Mouse (Mus musculus): ENCODE measurements around the gene Rpa2. TPM values are rescaled to one million over a fixed set of nuclear protein-coding genes. Genes with fewer than 3 reads are reported as not detected.

Rpa2 gene
- polyA plus RNA-seq, 1 experiment from 2014 or later = 94.8 TPM

DNA sequence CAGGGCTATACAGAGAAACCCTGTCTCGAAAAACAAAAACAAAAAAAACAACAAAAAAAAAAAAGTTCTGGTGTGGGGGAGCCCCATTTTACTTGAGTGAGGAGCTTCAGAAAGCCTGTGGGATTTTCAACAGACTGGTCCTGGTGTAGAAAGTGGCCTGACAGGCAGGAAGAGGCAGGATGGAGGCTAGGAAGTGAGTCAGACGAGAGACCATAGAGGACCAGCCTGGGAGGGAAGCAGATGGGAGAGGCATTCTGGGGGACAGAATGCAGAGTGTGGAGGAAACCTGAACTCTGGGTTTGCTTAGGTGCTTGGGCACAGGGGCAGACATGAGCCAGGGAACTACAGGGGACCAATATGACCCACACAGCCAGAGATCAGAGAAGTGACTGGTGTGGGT lies 48.7 kb downstream of the Rpa2 start:
- H3K27ac ChIP-seq (ENCODE audit: low read depth, low read length) = no peak overlapping the region
- H3K9me3 ChIP-seq (replicated peaks; ENCODE audit: control insufficient read depth, low read length) = peaks cover 9% of the 10 kb centered on the region
- 55% methylated on average over 2 of the region's 2 CpGs for WGBS (ENCODE audit: insufficient replicate concordance)
- H3K36me3 ChIP-seq (ENCODE audit: control insufficient read depth, insufficient read depth, low read length) = peaks cover 2% of the 10 kb centered on the region; the same call in 1 of the 2 replicates
- H3K4me3 ChIP-seq (ENCODE audit: low read depth, low read length) = no peak overlapping the region
- H3K27me3 ChIP-seq (ENCODE audit: control insufficient read depth, insufficient read depth, low read length) = no peaks in the 10 kb centered on the region
- ATAC-seq (replicated peaks; ENCODE audit: insufficient number of reproducible peaks, low FRiP score, low TSS enrichment) = no peak
- H3K9ac ChIP-seq (ENCODE audit: low read depth, low read length) = no peak overlapping the region
- H3K4me2 ChIP-seq = no peak overlapping the region
- no peaks in the 10 kb centered on the region for H3K4me1 ChIP-seq (ENCODE audit: control insufficient read depth, insufficient read depth, low read length)

DNA sequence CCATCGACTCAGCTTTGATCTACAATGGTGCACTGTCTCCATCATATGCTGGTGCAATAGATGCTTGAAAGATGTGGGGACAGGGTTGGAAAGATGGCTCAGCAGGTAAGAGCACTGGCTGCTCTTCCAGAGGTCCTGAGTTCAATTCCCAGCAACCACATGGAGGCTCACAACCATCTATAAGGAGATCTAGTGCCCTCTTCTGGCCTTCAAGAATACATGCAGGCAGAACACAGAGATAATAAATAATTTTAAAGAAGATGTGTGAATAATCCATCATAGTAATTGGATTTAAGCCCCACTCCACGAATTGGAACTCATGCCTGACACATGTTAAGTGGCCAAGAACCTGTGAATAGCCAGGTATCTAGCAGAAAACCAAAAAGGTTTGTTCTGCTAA lies 50.3 kb downstream of the Rpa2 start:
- no peak for ATAC-seq (replicated peaks; ENCODE audit: insufficient number of reproducible peaks, low FRiP score, low TSS enrichment)
- no peak overlapping the region for H3K4me3 ChIP-seq (ENCODE audit: low read depth, low read length)
- H3K9ac ChIP-seq (ENCODE audit: low read depth, low read length) = no peak overlapping the region
- no peak overlapping the region for H3K27ac ChIP-seq (ENCODE audit: low read depth, low read length)
- no peak overlapping the region for H3K4me2 ChIP-seq
- no peaks in the 10 kb centered on the region for H3K27me3 ChIP-seq (ENCODE audit: control insufficient read depth, insufficient read depth, low read length)
- H3K36me3 ChIP-seq (ENCODE audit: control insufficient read depth, insufficient read depth, low read length) = peaks cover 2% of the 10 kb centered on the region; the same call in 1 of the 2 replicates
- WGBS (ENCODE audit: insufficient replicate concordance) = 45% methylated on average over 2 of the region's 2 CpGs
- H3K4me1 ChIP-seq (ENCODE audit: control insufficient read depth, insufficient read depth, low read length) = no peaks in the 10 kb centered on the region
- H3K9me3 ChIP-seq (replicated peaks; ENCODE audit: control insufficient read depth, low read length) = peaks cover 9% of the 10 kb centered on the region

DNA sequence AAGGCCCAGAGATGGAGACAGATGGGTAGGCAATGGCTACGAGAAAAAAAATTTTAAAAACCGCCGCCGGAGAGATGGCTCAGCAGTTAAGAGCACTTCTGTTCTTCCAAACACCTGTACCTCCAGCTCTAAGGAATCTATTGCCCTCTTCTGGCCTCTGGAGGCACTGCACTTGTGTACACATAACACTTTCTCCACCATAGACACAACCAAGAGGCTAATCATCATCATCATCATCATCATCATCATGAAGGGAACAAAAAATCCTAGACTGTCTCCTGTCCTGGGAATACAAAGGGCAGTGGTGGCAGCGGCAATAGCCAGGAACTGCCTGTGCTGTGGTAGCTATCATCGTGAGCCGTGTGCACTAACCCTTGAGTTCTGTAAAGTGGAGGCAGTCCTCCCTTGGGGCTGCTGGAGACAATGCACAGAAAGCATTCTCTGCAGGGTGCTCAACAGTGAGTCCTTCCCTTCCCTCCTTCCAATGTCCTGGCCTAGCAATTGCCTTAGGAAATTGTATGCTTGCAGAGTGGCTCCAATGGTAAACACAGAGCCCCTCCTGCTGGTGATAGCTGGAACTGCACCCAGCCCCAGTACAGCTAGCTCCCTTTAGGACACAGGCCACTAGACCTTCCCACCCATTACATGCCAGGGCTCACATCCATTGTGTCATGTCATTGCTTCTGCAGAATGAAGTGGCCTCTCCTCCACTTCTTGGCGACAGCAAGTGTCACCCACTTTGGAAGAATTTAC lies 55.7 kb downstream of the Rpa2 start:
- no peak for ATAC-seq (replicated peaks; ENCODE audit: insufficient number of reproducible peaks, low FRiP score, low TSS enrichment)
- Histone ChIP-seq H3K36me3 (ENCODE audit: control insufficient read depth, insufficient read depth, low read length) (peaks cover 27% of the 10 kb centered on the region), H3K9me3 (replicated peaks; ENCODE audit: control insufficient read depth, low read length) (peaks cover 9% of the 10 kb centered on the region), H3K27ac (ENCODE audit: low read depth, low read length) (no peak overlapping the region), H3K4me3 (ENCODE audit: low read depth, low read length) (no peak overlapping the region), H3K4me2 (no peak overlapping the region), H3K9ac (ENCODE audit: low read depth, low read length) (no peak overlapping the region), H3K27me3 (ENCODE audit: control insufficient read depth, insufficient read depth, low read length) (no peaks in the 10 kb centered on the region), H3K4me1 (ENCODE audit: control insufficient read depth, insufficient read depth, low read length) (no peaks in the 10 kb centered on the region)
- WGBS (ENCODE audit: insufficient replicate concordance) = 70% methylated on average over 8 of the region's 8 CpGs

Other genes starting within 250 kb of the Rpa2 start
- gene Atpif1, start 234.7 kb upstream of the Rpa2 start, polyA plus RNA-seq (2014; fragmentation: Nextera tagmentation; extraction: Ambion mirVana) = 1,210 and 1,262 TPM in 2 replicates
- gene Dnajc8, start 232.8 kb upstream of the Rpa2 start, polyA plus RNA-seq (2014; fragmentation: Nextera tagmentation; extraction: Ambion mirVana) = 157 and 162 TPM in 2 replicates
- gene Ptafr, start 204.3 kb upstream of the Rpa2 start, polyA plus RNA-seq (2014; fragmentation: Nextera tagmentation; extraction: Ambion mirVana) = 0.23 and 0.40 TPM in 2 replicates
- 21.5 and 24.4 TPM in 2 replicates for gene Eya3, start 129.3 kb upstream of the Rpa2 start, polyA plus RNA-seq (2014; fragmentation: Nextera tagmentation; extraction: Ambion mirVana)
- gene Xkr8, start 35.8 kb upstream of the Rpa2 start, polyA plus RNA-seq (2014; fragmentation: Nextera tagmentation; extraction: Ambion mirVana) = 6.1 and 7.2 TPM in 2 replicates
- 6.3 and 8.6 TPM in 2 replicates for gene Smpdl3b, start 11.1 kb upstream of the Rpa2 start, polyA plus RNA-seq (2014; fragmentation: Nextera tagmentation; extraction: Ambion mirVana)
- 0.29 and 0.59 TPM in 2 replicates for gene Themis2, start 28.1 kb downstream of the Rpa2 start, polyA plus RNA-seq (2014; fragmentation: Nextera tagmentation; extraction: Ambion mirVana)
- gene Ppp1r8, start 74.8 kb downstream of the Rpa2 start, polyA plus RNA-seq (2014; fragmentation: Nextera tagmentation; extraction: Ambion mirVana) = 40.3 and 45.5 TPM in 2 replicates
- gene Stx12, start 116.2 kb downstream of the Rpa2 start, polyA plus RNA-seq (2014; fragmentation: Nextera tagmentation; extraction: Ambion mirVana) = 66.8 and 67.5 TPM in 2 replicates
- gene Fam76a, start 154.2 kb downstream of the Rpa2 start, polyA plus RNA-seq (2014; fragmentation: Nextera tagmentation; extraction: Ambion mirVana) = 31.2 and 33.4 TPM in 2 replicates
- gene Fgr, start 205.8 kb downstream of the Rpa2 start, polyA plus RNA-seq (2014; fragmentation: Nextera tagmentation; extraction: Ambion mirVana) = 0.40 and 0.63 TPM in 2 replicates
- gene Ahdc1, start 242.9 kb downstream of the Rpa2 start, polyA plus RNA-seq (2014; fragmentation: Nextera tagmentation; extraction: Ambion mirVana) = 7.0 and 9.1 TPM in 2 replicates

Measured in heart, embryonic 11.5 days (tissue).